Mouse (Mus musculus) liver, postnatal 0 days (tissue): ENCODE measurements around the gene Drosha. TPM values are rescaled to one million over a fixed set of nuclear protein-coding genes. Genes with fewer than 3 reads are reported as not detected.

Experiments used
- ATAC-seq: fragments of 200-750 bp; cut with Nextera tagmentation; 2 replicates; pipeline ENCODE4 v1.8.0; 2017; ENCODE audit warnings: mild to moderate bottlenecking, moderate library complexity
- DNase-seq: peaks from one replicate; pipeline ENCODE4 v3.0.0-alpha.2; 2016
- H3K27ac ChIP-seq: fragments of 300-500 bp; sonication (generic); 2 replicates; pipeline ENCODE4 v1.5.1; 2014; ENCODE audit warnings: antibody characterized with exemption, moderate library complexity, mild to moderate bottlenecking, low read depth
- H3K27me3 ChIP-seq: fragments of 300-500 bp; sonication (generic); 2 replicates; pipeline ENCODE4 v1.6.1; 2014; ENCODE audit warnings: low read length, control low read depth, mixed read lengths; ENCODE audit not compliant: insufficient read depth
- H3K36me3 ChIP-seq: fragments of 300-500 bp; sonication (generic); replicated peaks from 2 replicates; pipeline ENCODE4 v1.6.1; 2014; ENCODE audit warnings: mild to moderate bottlenecking, control low read depth, low read length, moderate library complexity, mixed read lengths; ENCODE audit not compliant: insufficient read depth
- H3K4me1 ChIP-seq: fragments of 300-500 bp; sonication (generic); 2 replicates; pipeline ENCODE4 v1.6.1; 2014; ENCODE audit warnings: antibody characterized with exemption, mild to moderate bottlenecking, control low read depth; ENCODE audit not compliant: insufficient read depth
- H3K4me2 ChIP-seq: fragments of 300-500 bp; sonication (generic); 2 replicates; pipeline ENCODE4 v1.6.1; 2014; ENCODE audit warnings: low read depth, mild to moderate bottlenecking, low read length, moderate library complexity, mixed read lengths
- H3K4me3 ChIP-seq: fragments of 300-500 bp; sonication (generic); 2 replicates; pipeline ENCODE4 v1.5.1; 2014; ENCODE audit warnings: low read depth, low read length
- H3K9ac ChIP-seq: fragments of 300-500 bp; sonication (generic); replicated peaks from 2 replicates; pipeline ENCODE4 v1.6.1; 2014; ENCODE audit warnings: mild to moderate bottlenecking, moderate library complexity
- H3K9me3 ChIP-seq: fragments of 300-500 bp; sonication (generic); 2 replicates; pipeline ENCODE4 v1.6.1; 2016; ENCODE audit warnings: mild to moderate bottlenecking, control low read depth, low read length, mixed read lengths
- CTCF ChIP-seq: sonication (generic); IDR thresholded peaks from 2 replicates; pipeline ENCODE4 v1.5.1; 2016; ENCODE audit warnings: antibody characterized with exemption, low read depth
- EP300 ChIP-seq: IDR thresholded peaks from 2 replicates; pipeline ENCODE4 v1.6.1; 2016; ENCODE audit warnings: antibody characterized with exemption, low read depth, mild to moderate bottlenecking
- WGBS: fragments of 180-500 bp; shearing (Covaris S2); extraction: QIAGEN DNeasy Blood & Tissue Kit; methylation state at CpG from one replicate; pipeline ENCODE4 v1.1.7; 2014; ENCODE audit not compliant: insufficient replicate concordance; 5-methylcytosine and 5-hydroxymethylcytosine counted together
- microRNA-seq: library from miRNA; unstranded; fragments of <30 nt; microRNA quantifications from one replicate; pipeline ENCODE4, GENCODE M21; 2016
- polyA plus RNA-seq: library from polyadenylated mRNA; unstranded; fragments of >200 nt; fragmentation: Nextera tagmentation; extraction: Ambion mirVana; gene quantifications from 2 replicates; pipeline ENCODE4 v1.2.1, GENCODE M21; 2015

Drosha gene
- polyA plus RNA-seq, 1 experiment from 2014 or later = 5.2 TPM

GRCm38 (mm10) chr15:12962179-12962578 is 137.6 kb downstream of the Drosha start:
- Histone ChIP-seq H3K4me3 (no peak overlapping the region), H3K27ac (no peak overlapping the region), H3K4me1 (no peaks in the 10 kb centered on the region), H3K4me2 (no peak overlapping the region), H3K9ac (no peak overlapping the region), H3K27me3 (no peaks in the 10 kb centered on the region), H3K36me3 (no peaks in the 10 kb centered on the region), H3K9me3 (no peaks in the 10 kb centered on the region)
- DNase-seq (no peak), ATAC-seq (no peak)
- no peak for TF ChIP-seq CTCF
- TF ChIP-seq EP300 = no peak
- WGBS = 74% methylated on average over 10 of the region's 10 CpGs

GRCm38 (mm10) chr15:12965209-12965608 is 140.6 kb downstream of the Drosha start:
- DNase-seq (no peak), ATAC-seq (no peak)
- Histone ChIP-seq H3K9ac (no peak overlapping the region), H3K4me1 (no peaks in the 10 kb centered on the region), H3K27me3 (no peaks in the 10 kb centered on the region), H3K27ac (no peak overlapping the region), H3K4me3 (no peak overlapping the region), H3K4me2 (no peak overlapping the region), H3K36me3 (no peaks in the 10 kb centered on the region), H3K9me3 (no peaks in the 10 kb centered on the region)
- TF ChIP-seq EP300 = no peak
- TF ChIP-seq CTCF = no peak
- 75% methylated on average over 5 of the region's 5 CpGs for WGBS

- H3K27ac ChIP-seq = no peak overlapping the region
- no peaks in the 10 kb centered on the region for H3K36me3 ChIP-seq
- no peak overlapping the region for H3K4me3 ChIP-seq
- 73% methylated on average over 8 of the region's 8 CpGs for WGBS
- no peaks in the 10 kb centered on the region for H3K9me3 ChIP-seq
- TF ChIP-seq EP300 (no peak), CTCF (no peak)
- no peak for DNase-seq
- H3K4me1 ChIP-seq = no peaks in the 10 kb centered on the region
- ATAC-seq = no peak
- H3K4me2 ChIP-seq = no peak overlapping the region
- H3K27me3 ChIP-seq = no peaks in the 10 kb centered on the region
- H3K9ac ChIP-seq = no peak overlapping the region
Observed at GRCm38 (mm10) chr15:12968815-12969214, 144.2 kb downstream of the Drosha start.

GRCm38 (mm10) chr15:12972441-12972840 is 147.8 kb downstream of the Drosha start:
- DNase-seq (no peak), ATAC-seq (no peak)
- Histone ChIP-seq H3K27me3 (no peaks in the 10 kb centered on the region), H3K4me1 (no peaks in the 10 kb centered on the region), H3K4me2 (no peak overlapping the region), H3K4me3 (no peak overlapping the region), H3K27ac (no peak overlapping the region), H3K9ac (no peak overlapping the region), H3K36me3 (no peaks in the 10 kb centered on the region), H3K9me3 (no peaks in the 10 kb centered on the region)
- 79% methylated on average over 8 of the region's 8 CpGs for WGBS
- TF ChIP-seq CTCF = no peak

Small RNAs within 50 kb of the gene (microRNA-seq; reads per million reads assigned to microRNA genes)
- not detected for gene Gm47288

Other genes with a start within 250 kb of the Drosha start
- gene Pdzd2, start 84.9 kb upstream of the Drosha start, polyA plus RNA-seq = 0.69 and 1.3 TPM in 2 replicates
- gene 6030458C11Rik, start 166 bp upstream of the Drosha start, polyA plus RNA-seq = 18.9 and 19.5 TPM in 2 replicates